Mouse (Mus musculus) mouse trophoblast stem cell (cell line): ENCODE data around the gene Limch1.

Experiments used
- in situ Hi-C, 2 experiments: fragments of 300-500 bp; cut with MseI, MboI; formaldehyde crosslinking; loops; 2 replicates in 1 of 2; 3 replicates in 1 of 2; pipeline ENCODE4 v1.15.1; 2025

Gene Limch1

DNA sequence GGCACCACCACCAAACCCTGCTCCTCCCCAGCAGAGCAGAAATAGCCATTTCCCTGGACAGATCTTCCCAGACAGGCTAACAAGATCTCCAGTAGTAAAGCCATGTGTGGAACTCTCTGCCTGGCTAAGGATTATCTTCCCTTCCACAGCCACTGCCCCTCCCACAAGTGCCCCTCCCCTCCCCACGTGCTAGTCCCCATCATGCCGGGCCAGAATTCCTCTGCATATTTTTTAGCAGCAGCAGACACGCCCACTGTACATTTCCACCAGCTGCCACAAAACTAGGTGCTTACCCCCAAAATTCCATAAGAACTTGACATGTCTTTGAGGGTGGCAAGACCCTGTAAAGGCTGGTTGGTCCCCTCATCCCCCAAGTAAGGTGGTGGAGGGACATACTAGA is 284.3 kb downstream of the Limch1 start:
- in situ Hi-C loops, result no loop called here

DNA sequence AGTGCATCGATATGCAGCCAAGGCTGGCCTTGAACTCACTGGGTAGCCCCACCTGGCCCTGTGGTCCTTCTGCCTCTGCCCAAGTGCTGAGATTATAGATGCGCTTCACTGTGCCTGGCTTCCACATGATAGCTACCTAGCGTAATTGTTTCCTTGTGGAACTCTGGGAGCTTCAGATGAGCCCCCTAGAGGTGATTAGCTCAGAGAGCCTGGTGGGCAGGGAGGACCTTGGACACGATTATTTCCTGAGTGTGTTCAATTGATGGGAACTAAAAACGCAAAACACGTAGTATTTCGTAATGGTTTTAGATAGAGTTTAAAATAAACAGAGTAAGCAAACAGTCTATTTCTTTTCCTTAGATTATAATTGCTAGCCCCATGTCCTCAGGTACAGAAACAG is 287.0 kb downstream of the Limch1 start:
- in situ Hi-C loops, result no loop called here

DNA sequence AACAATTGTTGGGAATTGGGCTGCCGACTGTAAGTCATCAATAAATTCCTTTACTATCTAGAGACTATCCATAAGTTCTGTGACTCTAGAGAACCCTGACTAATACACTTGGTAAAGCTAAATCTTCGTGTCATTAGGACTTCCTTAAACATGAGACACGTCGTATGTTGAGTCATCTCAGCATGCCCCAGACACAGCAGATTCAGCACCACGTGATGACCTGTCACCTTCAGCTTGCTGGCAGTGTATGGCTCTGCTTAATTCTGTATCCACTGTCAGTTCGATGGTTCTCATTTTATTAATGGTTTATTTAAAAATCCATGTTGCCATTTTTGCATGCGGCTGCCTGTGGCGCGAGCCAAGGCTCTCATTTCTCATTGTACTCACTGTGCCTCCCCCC is 298.3 kb downstream of the Limch1 start:
- in situ Hi-C loops, result no loop called here

DNA sequence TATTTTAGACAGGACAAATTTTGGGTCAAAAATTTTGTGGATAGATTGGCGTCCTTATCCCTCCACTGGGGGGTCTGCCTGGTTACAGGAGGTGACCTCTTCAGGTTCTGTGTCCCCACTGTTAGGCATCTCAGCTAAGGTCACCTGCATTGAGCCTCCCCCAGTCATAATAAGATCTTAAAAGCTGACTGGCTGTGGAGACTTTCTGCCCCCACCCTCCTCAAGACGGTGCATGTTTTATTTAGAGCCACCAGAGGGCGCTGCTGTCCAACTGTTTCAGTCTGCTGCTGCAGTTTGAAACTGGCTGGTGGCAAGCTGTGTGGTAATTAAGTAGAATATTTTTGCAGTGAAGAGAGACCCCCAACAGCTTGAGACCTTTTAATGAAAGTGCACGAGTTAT is 302.4 kb downstream of the Limch1 start:
- in situ Hi-C loops, result loop anchor here (5.0 kb wide), 1 partner anchor 189 kb away; no protein-coding TSS in a partner anchor

DNA sequence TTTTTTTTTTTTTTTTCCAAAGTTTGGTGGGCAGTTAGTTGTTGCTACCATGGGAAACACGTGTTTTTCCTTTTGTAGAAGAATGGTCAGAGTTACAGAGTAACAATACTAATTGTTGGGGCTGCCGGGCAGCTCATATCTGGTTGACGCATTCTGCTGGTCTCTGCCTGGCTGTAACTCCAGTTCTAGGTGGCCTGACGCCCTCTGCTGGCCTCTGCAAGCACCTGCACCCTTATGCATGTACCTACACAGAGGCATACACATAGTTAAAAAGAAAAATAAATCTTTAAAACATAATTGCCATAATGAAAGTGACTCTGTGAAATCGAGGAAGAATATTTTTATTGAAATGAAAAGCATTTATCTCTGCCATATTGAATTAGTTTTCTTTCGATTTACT is 312.2 kb downstream of the Limch1 start:
- in situ Hi-C loops, result no loop called here

DNA sequence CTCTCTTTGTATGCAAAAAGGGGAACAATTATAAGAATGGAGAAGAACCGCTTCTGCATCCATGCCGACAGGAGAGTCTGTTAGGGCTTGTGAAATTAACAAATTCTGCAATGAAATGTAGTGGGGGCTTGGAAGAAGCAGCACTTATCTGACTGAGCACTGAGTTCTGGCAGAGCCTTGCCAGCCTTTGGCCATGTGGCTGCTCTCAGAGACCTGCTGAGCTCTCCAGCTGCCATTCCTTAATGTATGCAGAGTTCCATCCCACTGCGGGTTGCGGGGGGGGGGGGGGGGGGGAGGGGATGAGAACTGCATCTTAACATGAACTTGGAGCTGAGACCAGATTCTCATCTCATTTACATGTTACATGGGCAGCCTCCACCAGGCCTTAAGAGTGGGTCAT is 314.9 kb downstream of the Limch1 start:
- in situ Hi-C loops, result no loop called here

DNA sequence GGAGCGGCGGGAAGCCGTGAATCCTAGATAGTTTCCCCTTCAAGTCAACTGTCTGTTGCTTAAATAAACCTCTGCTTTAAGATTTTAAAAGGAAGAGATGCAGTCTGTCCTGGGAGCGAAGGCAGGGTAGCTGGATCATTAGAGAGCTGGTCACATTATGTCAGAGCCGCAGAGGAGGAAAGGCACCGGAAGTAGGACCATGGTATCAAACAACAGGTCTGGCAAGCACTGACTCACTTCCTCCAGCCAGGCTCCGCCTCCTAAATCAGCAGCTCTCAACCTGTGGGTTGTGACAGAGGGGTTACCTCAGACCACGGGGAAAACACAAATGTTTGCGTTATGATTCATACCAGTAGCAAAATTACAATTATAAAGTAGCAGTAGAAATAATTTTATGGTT is 318.0 kb downstream of the Limch1 start:
- in situ Hi-C loops, result no loop called here

DNA sequence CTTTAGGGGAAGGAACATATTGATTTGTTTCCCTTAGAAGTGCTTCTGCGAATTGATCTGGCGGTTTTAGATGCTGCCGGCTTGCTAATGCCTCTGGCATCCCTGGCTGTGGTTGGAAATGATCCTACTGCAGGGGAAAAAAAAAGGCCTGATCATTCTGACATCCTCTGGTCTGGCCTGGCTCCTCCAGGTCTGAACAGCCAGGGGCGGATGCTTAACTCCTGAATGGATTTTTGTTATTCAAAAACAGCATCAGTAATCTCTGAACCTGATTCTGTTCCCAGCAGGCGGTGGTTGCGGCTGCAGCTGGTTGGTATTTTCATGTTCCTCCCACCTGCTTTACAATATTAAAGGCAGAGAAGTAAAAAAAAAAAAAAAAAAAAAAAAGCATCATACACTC is 337.5 kb downstream of the Limch1 start:
- in situ Hi-C loops, result no loop called here

DNA sequence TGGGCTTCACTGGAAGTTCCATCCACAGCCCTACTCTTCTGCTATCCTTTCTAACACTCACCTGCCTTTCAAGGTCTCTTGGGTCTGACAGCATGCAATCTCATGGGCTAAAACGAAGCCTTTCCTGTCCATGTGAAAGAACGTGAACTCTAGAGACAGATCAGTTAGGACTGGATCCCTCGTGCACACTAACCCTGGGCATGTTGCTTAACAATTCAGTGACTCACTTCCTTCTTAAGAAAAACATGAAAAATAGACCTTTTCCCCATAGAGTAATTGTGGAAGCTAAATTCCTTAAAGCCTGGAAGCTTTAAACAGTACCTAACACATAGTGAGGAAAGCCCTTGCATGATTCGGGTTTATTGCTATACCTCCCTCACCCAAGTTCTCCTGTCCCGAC is 345.2 kb downstream of the Limch1 start:
- in situ Hi-C loops, result no loop called here

DNA sequence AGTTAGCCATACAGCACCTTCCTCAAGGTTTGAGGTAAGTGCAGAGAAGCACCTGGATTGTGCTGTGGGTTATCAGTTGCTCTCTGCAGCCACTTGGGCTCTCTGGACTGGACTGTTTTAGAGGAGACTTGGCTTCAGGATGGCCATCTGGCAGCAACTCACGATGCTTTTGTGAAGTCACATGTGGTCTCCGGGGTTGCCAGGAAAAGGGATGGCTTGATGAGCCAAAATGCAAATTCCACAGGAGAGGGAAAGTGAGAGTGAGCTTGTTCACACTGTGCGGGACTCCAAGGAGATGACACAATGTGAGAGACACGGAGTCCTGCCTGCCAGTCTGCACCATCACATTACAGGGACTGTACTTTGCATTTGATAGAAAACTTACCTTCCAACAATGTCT is 346.1 kb downstream of the Limch1 start:
- in situ Hi-C loops, result no loop called here

DNA sequence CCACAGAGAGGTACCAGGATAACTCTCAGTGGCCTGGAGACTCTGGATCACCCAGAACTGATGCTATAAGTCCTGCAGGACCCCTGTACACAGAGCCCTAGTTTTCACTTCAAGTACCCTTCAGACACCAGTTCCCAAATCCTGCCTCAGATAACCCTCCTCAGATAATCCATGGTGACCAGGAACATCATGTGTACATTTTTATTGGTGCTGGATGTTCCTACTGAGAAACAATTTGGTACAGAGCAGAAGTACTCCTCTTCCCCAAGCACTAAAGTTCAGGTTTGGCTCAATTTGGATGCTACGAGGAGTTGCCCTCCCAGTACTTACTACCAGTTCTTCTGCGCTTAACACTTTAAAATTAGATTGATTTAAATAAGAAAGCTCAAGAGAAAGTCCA is 348.4 kb downstream of the Limch1 start:
- in situ Hi-C loops, result no loop called here

DNA sequence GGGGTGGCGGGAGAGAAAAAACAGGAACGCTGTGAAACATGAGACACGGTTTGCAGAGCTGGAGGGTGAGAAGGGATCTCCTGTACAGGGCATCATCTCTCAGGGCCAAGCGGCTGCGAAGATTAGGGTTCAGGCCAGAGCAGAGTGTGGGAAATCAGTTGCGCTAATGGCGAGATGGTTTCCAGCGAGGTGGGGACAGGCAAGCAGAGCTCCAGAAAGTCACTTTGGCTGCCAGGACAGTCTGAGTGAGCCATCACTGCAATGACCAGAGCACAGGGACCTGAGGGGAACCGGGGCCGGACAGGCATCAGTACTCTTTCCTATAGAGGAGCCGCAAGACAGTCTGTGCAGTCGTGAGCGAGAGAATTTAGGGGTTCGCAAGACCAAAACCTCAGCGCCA is 349.5 kb downstream of the Limch1 start:
- in situ Hi-C loops, result no loop called here

DNA sequence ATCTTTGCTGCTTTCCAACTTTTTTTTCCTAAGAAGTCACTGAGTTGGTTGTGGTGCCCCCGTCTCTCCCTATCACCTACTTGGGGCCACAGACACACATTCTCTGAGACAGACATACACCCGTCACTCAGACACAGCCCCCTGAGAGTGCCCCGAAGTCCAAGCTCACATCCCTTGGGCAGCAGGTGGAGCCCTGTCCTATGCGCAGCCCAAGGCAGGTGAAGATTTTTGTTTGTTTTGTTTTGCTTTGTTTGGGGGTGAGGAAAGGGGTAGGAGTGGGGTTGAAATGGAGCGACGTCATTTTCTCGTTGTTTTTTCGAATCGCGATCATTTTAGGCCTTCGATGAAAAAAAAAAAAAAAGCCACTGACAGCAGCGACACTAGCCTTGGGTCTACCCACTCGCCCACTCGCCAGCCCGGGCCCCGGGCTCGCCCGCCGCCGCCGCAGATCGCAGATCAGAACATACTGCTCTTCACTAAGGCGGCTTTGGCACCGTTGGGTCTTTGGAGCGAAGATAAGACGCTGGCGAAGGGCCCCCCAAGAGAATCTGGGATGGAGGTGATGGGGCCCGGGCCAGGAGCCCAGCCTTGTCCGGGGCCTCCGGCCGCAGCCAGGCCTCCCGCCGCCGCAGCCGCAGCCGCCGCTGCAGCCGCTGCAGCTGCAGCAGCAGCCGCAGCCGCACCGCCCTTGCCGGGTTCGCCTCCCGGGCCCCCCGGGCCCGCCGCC is 350.2 kb downstream of the Limch1 start:
- in situ Hi-C loops, result no loop called here

DNA sequence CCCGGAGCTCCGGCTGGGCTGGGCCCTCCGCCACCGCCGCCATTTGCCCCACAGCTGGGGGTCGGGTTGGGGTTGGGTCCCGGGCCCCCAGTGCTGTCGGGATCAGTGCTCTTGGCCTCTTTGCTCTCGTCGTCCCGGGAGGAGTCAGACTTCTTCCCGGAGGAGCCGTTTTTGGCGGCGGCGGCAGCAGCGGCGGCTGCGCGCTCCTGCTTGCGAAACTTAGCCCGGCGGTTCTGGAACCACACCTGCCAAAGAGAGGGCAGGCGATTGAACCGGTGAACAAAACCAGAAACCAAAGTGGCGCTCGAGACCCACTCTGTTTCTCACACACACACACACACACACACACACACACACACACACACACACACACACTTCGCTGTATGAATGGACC is 350.7 kb downstream of the Limch1 start:
- in situ Hi-C loops, result no loop called here

DNA sequence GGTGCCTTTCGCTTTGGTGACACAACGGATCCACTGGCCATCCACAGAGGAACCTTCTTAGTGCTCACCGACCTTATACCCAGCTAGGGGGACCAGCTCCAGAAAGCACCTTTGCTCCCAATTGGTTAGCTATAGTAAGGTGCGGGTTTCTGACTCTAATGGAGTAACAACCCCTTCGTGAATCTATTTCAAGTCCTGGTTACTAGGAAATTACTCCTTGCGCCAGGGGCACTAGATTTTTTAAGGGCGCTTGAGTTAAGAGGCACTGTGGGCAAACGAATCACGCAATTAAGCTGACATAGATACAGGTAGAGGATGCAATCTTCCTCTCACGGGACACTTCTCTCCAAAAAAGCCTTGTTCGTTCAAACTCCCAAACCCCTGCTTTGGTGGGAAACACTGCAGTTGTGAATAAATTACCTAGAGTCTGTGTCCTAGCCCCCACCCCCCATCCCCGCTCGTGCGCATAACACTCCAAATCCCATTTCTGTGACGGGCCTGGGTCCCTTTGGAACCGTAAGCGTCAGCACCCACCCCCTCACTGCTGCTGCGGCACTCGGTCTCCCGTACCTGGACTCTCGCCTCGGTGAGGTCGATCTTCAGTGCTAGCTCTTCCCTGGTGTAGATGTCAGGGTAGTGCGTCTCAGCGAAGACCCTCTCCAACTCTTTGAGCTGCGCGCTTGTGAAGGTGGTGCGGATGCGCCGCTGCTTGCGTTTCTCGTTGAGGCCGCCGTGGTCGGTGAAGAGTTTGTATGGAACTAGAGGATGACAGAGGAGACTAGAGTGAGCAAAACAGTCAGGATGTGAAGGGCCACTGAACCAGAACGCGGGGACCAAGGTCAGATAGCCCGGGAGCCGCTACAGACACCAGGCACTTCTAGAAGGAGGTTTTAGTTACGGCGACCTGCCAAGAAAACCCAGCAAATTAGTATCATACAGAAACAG is 351.8 kb downstream of the Limch1 start:
- in situ Hi-C loops, result no loop called here

DNA sequence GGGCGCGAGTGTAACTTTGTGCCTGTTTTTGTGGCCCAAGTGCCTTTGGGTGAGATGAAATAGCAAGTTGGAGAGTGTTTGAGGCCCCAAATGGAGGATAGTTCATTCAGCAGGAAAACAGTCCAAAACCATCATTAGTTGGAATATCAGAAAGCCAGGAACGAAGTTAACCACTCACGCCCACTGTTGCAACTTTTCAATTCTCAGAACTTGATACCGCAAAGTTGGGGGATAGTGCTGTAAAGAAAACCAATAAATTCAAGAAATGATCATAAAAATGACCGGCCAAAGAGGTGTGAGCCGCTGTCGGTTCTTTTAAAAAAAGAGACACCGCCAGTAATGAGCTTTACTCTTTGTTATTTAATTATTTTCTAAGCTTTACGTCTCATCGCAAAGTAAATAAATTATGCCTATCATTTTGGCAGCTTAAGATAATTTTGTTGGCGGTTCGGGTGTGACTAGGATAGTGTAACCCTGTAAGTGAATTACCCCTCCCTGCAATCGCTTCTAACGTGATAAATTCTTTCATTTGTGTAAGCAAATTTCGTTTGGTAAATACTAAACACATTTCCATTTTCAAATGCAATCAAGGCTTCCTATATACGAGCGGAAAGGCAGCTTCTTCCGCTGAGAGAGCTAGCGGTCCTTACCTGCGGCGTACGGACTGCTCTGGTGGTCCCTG is 352.6 kb downstream of the Limch1 start:
- in situ Hi-C loops, result no loop called here

DNA sequence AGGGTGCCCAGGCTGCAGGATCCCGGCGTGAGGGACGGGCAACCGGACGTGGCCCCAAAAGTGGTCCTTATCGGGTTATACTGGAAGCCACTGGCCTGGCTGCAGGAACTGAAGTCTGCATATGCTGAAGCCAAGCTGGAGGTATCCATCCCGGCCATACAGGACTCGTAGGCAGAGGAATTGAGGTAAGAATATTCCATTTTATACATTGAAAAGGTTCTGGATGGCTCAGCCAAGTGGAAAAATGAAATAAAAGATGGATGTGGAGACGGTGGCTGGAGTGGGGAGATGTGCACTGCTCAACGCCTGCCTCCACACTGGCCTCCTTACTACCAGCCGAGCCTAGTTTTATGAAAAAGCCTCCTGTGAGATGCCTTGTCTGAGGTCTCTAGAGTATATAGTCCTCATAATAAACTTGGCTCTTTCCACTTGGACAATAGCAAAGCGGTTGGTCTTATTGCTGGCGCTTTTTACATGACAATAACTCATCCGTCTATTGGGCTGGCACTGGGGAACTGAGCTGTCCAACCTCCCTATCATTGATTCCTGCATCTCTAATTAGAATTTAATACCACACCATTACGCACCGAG is 353.2 kb downstream of the Limch1 start, which contains the start of gene Phox2b:
Phox2b (minus strand) TSS at position 569 of the 591 bp plus-strand sequence.
- in situ Hi-C loops, result no loop called here

DNA sequence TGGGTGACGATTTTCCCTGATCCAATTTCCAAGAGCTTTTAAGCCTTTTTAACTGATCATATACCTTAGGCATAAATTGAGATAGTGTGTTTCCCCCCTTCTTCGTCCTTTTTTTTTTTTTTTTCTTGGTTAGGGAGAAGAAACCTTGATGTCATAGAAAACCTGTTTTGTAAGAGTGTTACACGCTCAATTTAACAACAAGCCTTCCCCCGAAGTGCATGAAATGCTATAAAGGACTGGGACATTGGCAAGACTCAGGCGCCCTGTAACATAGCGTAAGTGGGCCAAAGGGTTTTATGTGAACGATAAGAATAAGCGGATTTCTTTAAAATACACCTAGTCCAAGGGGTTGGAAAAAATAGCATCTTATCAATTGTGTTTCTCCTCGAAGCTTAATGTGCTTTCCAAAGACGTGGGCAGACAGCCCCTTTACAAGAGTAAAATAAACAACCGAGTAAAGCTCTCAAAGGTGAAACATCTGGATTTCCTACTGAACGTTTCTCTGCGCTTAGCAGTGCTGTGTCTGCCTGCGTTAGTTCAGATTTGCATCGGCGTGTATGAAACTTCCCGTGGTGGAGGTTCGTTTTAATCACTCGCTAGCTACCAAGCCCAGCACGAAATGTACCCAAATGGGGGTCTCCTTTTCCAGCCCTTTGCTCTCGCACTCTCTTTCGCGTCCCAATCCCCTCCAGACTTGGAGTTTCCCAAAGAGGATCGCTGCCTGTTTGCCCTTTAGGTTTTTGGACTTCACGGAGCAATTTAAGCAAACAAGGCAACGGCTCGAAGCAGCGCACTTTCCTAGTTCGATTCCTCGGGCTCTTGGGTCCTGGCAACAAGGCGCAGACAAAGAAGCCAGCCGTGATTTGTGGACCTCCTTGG is 354.0 kb downstream of the Limch1 start:
- in situ Hi-C loops, result no loop called here

DNA sequence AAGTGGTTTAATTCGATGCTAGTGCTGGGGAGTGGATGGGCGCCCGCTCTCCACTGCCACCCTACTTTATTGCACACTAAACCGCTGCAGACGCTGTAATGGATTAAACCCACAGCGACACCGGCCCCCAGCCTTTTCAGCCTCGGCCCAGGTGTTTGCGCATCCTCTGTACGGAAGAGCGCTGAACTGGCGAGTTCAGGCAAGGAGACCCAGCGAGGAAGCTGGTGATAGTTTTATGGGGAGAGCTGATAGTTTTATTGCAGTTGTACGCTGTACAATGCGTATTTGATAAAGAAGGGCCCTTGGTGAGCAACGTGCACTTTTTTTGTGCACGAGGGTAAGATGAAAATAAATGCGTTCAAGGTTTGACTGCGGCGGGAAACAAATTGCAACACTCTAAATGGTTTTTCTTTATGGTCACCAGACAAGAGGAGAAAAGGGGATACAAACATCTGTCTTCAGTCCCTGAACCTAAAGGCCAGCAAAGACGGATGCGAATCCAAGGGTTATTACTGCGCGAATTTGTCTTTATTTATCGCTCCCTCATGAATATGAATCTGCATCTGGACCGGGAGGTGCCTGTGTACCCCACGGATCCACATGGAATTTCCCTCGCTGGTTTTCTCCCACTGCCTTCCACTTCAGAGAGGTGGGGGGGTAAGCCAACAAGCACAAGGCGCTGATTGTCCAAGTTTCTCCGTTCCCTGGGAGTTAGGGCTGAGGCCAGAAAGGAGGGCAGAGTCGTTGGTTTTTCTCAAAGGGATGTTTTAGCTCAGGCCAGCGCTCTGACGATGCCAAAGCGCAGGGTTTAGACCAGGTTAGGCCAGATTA is 355.2 kb downstream of the Limch1 start:
- in situ Hi-C loops, result no loop called here

DNA sequence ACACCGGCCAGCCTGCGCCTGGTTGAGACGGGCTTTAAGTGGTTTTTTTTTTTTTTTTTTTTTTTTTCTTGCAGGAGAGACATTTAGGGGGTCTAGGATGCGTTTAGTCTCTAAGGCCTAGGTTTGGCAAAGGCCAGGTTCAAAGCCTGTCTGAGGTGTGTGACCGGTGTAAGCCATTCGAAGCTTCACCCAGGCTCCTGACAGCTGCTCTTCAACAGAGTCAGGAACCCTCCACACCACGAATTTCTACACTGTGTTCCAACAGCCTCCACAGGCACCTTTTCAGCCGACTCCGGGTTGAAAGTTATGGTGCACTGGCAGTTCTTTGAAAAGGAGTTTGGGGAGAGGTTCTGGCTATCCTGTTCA is 355.8 kb downstream of the Limch1 start:
- in situ Hi-C loops, result no loop called here
